Mouse (Mus musculus) ovary, adult 18-20 months (tissue): ENCODE measurements around the gene Tesk1.
"Not testable (repeated sequence)": the region's sequence is repeated elsewhere in the genome, so short reads cannot be mapped to it uniquely, and the experiment has no call there.

ENCODE experiments used
- DNase-seq: peaks from one replicate; pipeline ENCODE4 v3.0.0; 2022; ENCODE audit warnings: low spot score, mixed read lengths

The Tesk1 gene

GRCm38 (mm10) chr4:43454041-43454836, 12.5 kb downstream of the Tesk1 start, which contains the start of gene Cd72:
TSS of gene Cd72 (minus strand) at chr4:43454628.
- no peak for DNase-seq

DNA sequence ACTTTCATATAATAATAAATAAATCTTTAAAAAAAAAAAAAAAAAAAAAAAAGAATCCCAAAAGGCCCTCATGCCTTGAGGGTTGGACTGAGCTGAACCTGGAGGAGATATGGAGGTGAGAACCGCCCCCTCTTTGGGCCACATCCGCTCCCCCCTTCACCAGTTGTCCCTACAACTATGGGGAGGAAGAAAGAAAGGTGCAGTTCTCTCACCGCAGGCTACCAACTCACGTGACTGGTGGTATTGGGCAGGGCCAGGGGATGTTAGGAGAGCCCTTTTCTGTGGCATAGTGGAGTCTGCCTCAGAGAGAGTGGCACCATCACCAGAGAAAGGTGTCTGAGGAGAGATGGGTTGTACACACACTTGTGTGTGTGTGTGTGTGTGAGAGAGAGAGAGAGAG, 14.7 kb downstream of the Tesk1 start:
- DNase-seq, result no peak

DNA sequence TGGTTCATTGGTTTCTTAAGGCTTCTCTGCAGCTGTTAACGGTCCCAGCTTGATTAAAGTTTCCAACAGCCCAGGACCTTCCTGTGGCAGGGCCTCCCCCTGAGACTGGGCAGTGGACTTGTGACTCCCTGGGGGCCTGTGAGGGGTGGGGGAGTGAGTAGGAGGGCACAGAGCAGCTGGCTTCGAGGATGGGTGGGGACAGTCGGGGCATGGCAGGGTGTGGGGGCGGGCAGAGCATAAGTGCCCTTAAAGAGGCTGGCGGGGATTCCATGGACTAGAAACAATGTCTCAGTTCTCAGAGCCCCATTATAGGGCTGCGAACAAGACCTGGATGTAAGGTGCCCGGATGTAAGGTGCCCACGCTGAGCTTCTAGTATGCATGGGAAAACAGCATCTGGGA, 15.4 kb downstream of the Tesk1 start:
- no peak for DNase-seq

DNA sequence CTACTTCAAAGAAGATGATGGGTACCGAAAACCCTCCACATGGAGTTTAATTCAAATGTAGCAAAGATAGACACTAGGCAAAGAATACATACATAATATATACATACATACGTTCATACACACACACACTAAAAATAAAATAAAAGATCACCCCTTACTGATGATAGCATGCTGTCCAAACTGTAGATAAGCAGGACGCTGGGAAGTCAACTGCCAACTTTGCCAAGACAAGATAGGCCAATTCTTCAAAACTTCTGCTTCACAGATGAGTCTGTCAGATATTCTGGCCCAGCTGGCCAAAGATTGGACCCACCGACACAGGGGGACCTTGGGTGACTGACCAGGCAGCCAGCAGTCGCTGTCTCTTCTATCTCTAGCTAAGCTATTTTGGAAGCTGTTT, 21.4 kb downstream of the Tesk1 start:
- no peak for DNase-seq

- no peak for DNase-seq
Measured at GRCm38 (mm10) chr4:43465935-43466334, 24.2 kb downstream of the Tesk1 start.

- no peak for DNase-seq
Measured at GRCm38 (mm10) chr4:43466872-43467271, 25.1 kb downstream of the Tesk1 start.

DNA sequence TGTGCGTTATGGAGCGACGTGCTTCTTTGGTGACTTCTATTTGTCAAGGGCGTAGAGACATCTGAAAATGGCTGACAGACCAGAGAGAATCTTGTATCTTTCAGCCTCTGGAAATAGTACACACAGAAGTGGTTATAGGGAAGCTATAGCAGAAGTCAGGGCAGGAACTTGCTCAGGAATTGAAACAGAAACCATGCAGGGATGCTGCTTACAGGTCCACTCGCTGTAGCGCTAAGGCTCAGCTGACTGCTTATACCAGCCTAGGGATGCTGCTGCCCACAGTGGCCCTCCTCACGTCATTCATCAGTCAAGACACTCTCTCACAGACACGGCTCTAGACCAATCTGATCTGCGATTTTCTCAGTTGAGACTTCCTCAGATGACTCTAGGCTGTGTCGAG, 28.6 kb downstream of the Tesk1 start:
- DNase-seq, result no peak

DNA sequence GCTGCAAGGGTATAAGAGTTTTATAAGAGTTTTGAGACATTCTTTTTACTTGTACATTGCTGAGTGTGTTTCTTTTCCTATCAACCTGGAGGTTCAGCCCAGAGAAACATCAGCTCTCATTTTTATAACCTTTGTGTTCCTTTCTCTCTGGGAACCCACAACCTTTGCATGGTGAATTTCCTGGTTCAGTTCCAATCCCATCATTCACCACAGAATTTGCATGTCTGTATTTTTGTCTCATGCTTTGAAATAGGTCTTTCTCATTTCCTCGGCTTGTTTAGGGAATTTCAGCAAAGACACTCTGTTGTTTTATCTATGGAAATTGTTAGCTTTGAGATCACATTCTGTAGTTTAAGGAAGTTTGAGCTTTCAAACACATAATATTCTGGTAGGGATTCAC, 31.9 kb downstream of the Tesk1 start:
- no peak for DNase-seq

DNA sequence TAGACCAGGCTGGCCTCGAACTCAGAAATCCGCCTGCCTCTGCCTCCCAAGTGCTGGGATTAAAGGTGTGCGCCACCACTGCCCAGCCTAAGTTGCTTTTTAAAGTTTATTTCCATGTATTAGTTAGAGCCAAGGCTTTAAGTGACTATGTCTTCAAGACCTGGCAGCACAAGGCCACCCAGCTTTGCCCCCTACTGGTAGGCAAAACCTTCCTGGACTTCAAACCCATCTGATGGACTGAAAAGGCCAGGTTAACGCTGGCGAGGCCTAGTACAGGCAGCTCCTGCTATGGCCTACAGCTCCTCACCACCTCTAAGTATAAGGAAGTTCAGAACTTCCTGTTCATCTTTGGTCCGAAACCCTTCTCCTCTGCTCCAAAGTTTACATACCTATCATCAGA, 34.9 kb downstream of the Tesk1 start:
- DNase-seq, result no peak

DNA sequence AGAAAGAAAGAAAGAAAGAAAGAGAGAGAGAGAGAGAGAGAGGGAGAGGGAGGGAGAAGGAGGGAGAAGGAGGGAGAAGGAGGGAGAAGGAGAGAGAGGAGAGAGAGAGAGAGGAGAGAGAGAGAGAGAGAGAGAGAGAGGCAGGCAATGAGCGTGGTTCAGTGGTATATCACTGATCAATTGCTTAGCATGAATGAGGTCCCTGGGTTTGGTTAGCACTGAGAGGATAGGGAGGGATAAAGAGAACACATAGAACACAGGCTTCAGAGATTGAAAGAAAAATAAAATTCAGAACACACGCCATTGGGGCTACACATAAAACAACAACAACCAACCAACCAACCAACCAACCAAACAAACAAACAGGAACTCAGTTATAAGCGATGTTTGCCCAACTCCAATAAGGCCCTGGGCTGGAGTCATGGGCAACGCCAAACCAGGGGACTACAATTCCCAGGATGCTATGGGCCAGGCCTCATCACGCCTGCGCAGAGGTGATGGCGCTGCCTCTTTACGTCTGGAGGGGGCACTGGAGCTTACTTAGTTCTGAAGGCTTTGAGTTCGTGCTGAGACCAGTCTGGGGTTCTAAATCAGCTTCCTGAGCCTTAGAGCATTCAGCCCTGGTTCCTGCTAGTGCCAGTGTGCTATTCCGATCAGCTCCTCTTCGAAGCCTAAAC, 36.3 kb downstream of the Tesk1 start:
- DNase-seq, result peak; percentile 82

DNA sequence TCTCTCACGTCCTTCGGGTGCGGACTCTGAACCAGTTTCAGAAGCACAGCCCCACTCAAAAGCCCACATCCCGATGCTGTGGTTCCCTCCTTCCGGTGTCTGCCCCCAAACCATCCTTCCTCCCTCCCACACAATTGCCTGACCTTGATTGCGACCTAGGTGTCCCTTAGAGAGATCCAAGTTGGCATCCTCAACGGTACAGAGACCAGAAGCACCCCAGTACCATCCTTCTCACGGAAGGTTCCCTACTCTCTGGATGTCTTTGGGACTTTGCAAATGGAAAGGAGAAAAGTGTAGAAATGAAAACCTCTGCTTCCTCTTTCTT, 36.8 kb downstream of the Tesk1 start:
- no peak for DNase-seq

GRCm38 (mm10) chr4:43478906-43479832, 37.4 kb downstream of the Tesk1 start:
- DNase-seq, result no peak

DNA sequence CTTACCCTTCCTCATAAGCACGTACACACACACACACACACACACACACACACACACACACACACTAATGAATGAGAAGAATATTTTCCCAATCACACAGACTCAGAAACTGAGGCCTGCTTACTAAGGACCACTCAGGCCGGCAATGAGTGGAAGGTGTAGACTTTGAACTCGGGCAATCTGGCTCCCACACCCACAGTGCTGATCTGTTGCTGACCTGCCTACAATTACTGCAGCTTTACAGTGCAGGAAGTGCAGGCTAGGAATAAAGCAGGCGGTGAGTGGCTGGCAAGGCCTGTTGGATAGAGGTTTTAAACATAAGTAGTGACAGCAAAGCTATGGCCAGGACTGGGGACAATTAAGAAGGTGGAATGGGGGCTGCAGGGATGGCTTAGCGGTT, 39.2 kb downstream of the Tesk1 start:
- DNase-seq, result no peak

DNA sequence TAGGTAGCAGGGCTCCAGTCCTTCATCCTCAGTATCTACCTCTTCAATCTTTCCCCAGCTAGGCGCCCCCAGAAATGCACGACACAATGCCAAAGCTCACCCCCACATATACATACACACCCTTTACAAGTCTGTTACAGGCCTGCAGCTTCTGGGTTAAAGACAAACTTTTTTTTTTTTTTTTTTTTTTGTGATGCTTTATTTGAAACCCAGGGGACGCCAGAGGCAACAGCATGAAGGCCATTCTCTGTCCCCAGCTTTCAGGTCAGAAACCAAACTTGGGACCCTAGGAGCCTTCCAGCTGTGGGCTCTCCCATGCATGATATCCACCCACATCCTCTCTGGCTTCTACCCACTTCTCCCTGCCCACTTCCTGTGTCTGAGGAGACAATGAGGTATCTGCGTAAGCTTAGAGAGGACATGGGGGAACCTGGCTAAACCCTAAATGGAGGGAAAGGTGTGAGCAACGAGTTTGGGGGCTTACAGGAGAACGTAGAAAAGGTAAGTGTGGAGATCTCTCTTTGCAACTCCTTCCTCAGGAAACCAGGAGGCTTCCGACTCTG, 40.2 kb downstream of the Tesk1 start:
- no peak for DNase-seq

- peak; percentile 25 for DNase-seq
Measured at GRCm38 (mm10) chr4:43482591-43482990, 40.9 kb downstream of the Tesk1 start.

DNA sequence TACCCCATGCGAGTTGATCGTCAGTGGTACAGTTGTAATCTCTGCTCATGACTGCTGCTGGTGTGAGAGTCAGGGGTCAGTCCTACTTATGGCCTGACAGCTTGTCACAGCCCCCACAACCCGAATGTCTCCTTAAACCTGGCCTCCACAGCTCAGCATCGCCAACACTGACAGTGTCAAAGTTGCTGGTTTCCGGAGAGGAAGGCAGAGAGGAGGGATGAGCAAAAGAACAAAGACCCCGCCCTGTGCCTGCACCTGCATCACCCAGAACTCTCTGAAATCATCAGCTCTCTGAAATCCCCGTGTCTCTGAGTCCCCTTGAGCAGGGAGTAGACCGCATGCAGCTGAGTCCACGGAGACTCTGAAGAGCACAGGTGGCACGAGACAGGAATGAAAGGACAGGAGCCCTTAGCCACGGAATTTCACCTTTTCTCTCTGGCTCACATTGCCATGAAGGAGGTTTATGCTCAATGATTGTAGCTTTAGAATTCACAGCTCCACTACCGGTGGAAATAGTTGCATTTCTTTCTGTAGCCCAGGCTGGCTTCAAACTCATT, 41.9 kb downstream of the Tesk1 start, which contains the start of gene Sit1:
Gene Sit1, minus strand, starts transcription at position 200 of the 557 bp plus-strand sequence.
- no peak for DNase-seq

GRCm38 (mm10) chr4:43485666-43486065, 43.9 kb downstream of the Tesk1 start:
- DNase-seq, result not testable (repeated sequence)

DNA sequence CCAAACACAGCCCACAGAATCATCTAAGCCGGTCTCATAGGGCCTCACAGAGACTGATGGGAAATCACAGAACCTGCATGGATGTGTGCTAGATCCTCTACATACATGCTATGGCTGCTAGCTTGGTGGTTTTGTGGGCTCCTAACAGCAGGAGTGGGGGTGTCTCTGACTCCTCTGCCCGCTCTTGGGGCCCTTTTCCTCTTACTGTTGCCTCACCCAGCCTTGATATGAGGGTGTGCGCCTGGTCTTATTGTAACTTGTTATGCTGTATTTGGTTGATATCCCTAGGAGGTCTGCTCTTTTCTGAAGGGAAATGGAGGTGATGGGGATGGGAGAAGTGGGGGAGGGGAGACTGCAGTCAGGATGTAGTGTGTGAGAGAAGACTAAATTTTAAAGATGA, 47.9 kb downstream of the Tesk1 start:
- DNase-seq, result no peak

DNA sequence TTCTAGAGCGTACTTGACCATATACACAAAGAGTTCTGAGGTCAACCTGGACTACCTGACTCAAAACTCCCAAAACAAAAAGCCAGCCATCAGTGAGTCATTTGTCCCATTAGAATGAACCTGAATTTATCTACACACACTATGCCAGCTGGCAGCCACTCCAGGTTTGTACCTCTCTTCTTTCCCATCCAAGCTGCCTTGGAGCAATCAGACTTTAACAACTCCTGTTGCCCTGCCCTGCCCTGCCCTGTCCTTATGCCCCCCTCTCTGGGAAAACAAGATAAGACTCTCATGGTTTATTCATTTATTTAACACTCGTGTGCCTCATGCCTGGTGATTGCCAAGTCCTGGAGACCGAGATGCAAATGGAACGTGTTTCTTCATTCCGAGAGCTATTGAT, 49.1 kb downstream of the Tesk1 start:
- DNase-seq, result no peak

- no peak for DNase-seq
Measured at GRCm38 (mm10) chr4:43492101-43492820, 50.5 kb downstream of the Tesk1 start.

DNA sequence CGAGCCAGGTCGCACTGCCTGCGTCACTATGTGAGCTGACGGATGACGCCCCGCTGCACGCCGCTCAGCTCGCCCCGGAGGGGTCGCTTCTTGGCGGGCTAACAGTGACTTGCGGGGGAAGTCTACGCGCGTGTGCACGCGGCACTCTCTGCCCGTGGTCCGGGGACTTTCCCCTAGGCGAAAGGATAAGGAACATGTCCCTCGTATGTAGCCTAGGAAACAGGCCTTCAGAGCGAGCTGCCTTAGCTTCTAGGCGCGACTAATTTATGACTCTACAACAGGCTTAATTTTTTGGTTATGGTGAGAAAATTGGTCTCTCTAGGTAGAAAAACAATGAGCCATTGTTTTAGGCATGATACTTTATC, 51.1 kb downstream of the Tesk1 start, which contains the start of gene Ccdc107:
Gene Ccdc107, plus strand, starts transcription at position 80 of the 365 bp plus-strand sequence.
- peak; percentile 95 for DNase-seq
